Mouse (Mus musculus) right cerebral cortex, postnatal 25 days (tissue): ENCODE data around the gene Marf1.
"Not testable (repeated sequence)": the region's sequence is repeated elsewhere in the genome, so short reads cannot be mapped to it uniquely, and the experiment has no call there.

Experiments used
- DNase-seq: peaks from one replicate; pipeline ENCODE4 v3.0.0; 2022

Marf1 gene

GRCm38 (mm10) chr16:14162988-14163416, at the start of gene Marf1, which contains the start of gene Nde1:
TSS of gene Marf1 (minus strand) at chr16:14163351.
TSS of gene Nde1 (plus strand) at chr16:14163275.
- DNase-seq: peak; percentile 80

DNA sequence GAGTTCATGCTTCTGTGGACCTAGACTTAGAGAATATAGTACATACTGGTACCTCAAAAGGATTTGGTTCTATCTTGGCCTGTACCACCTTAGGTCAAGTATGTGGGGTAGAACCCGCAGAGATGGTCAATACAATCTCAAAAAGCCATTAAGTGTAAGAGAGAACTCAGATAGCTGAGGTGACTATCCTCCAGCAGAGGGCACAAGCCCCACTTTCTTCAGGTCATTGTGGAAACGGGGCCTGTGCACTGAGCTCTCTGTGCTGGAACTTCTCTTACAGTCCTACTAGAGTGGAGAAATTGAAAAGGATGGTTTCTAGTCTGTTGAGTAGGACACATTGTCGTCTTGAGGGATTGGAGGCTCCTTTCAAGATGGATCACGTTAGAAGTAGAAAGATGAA, 35.6 kb upstream of the Marf1 start:
- DNase-seq: no peak

GRCm38 (mm10) chr16:14195427-14195826, 32.3 kb upstream of the Marf1 start:
- peak; percentile 23 for DNase-seq

GRCm38 (mm10) chr16:14194164-14194950, 31.2 kb upstream of the Marf1 start:
- DNase-seq: no peak

- no peak for DNase-seq
Observed at GRCm38 (mm10) chr16:14185516-14185915, 22.4 kb upstream of the Marf1 start.

DNA sequence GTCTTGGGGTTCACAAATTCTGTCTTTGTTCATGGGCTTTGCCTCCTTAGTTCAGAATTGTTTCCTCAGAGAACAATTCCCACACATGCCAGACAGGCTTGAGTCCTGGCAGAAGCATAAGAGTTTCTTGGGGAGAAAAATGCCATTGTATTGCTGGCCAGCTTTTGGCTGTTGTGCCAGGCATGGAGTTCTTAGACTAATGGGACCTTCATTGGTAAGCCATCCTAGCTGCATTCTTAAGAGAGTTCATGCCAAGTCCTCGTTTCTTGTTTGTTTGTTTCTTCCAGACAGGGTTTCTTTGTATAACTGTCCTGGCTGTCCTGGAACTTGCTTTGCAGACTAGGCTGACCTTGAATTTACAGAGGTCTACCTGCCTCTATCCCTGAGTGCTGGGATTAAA, 20.7 kb upstream of the Marf1 start:
- DNase-seq: no peak

DNA sequence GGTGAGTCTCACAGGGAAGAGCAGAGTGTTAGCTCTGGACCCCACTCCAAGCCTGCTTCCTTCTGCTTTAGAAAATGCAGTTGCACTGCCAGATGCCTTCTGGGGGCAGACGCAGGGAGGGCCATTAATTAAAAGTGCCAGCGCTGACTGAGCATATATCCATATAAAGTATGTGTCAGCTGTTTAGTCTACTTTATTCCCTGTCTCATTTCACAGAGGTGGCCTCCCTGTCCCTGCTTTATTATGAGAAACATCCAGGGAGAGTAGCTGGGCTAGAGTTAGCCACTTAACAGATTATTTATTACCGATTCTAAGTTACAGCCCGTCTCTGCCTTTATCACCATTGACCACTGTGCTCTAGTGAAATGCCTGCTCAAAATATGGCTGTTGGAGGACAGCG, 19.2 kb upstream of the Marf1 start:
- DNase-seq: no peak

DNA sequence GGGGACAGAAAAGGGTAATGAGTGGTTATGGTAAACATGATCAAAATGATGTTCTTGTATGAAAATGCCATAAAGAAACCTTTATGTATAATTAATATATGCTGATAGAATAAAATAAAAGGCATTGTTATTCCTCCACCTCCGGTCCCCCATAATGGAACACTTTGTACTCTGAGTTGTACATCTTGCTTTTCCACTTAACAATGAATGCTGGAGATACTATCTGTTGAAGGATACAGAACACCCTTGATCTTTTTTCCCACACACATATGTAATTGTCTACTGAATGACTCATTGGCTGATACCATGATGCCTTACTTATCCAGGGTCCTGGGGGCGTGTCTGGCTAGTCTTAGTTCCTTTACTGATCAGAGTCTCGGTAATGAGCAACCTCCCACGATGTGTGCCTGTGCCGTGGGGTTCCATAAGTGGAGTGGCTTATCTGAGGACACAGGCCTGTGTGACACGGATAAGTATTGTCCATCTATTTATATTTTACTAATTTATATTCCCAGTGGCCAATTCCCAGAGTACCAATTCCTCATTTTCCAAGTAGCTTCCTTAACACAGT, 17.1 kb upstream of the Marf1 start:
- DNase-seq: no peak

DNA sequence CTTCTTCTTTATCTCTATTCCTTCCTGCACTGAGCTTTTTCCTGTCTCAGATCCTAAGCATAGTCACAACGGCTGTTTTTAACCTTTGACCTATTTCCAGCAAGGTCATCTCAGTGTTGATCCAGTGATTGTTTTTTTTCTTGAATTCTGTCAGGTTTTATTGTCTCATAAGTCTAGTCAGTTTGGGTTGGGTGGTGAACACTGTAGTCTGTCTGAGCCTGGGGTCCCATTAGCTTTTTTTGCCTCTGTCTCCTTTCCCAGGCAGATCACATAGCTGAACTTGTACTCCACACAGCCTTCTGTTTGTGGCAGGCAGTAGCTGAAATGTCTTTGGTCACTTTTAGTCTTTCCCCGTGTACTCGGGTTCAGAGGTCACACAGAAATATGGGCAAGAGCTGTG, 14.9 kb upstream of the Marf1 start:
- no peak for DNase-seq

DNA sequence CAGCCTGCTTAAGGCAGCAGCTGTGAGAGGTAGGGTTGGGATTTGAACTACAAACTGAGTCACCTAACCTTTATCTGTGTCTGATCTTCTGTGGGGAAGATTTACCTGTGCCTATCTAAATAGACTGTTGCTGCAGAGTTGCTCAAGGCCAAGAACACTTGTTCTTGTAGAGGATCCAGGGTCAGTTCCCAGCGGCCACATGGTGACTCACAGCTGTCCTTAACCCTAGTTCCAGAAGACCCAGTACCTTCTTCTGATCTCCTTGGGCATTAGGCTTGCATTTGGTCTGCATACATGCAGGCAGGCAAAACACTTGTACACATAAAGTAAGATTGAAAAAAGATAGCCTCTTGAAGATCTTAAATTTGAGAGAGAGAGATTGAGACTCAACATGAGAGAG, 6.6 kb upstream of the Marf1 start:
- no peak for DNase-seq

DNA sequence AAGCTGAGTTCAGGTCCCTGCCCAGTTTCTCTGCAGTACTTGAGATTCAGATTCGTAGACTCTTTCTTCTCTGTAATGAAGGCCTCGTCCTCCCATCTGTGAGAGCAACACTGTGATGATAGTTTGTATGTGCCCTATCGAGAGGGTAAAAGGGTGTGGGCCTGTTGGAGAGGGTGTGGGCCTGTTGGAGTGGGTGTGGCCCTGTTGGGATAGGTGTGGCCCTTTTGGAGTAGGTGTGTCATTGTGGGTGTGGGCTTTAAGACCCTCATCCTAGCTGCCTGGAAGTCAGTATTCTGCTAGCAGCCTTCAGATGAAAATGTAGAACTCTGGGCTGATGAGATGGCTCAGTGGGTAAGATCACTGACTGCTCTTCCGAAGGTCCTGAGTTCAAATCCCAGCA, 3.3 kb upstream of the Marf1 start:
- no peak for DNase-seq

DNA sequence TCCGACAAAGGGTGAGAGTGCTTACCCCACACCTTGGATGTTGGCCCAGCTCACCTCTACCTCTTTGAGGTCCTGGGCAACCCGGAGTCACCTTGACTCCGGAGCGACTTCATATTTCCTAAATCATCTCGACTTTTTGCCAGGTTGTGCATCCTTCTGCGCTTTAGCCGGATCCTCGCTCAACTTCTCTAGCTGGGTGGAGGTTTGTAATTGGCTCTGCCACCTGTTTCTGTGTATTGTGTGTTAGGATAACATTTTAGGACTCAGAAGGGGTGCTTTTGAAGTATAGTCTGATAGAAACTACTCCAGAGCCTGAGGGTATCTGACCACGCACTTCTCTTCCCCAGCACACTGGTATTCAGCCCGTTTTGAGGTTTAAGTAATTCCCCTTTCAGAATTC, 580 bp upstream of the Marf1 start:
- no peak for DNase-seq

GRCm38 (mm10) chr16:14160941-14161340, 2.2 kb downstream of the Marf1 start:
- no peak for DNase-seq

- DNase-seq: peak; percentile 59
Observed at GRCm38 (mm10) chr16:14159746-14160131, 3.4 kb downstream of the Marf1 start.

DNA sequence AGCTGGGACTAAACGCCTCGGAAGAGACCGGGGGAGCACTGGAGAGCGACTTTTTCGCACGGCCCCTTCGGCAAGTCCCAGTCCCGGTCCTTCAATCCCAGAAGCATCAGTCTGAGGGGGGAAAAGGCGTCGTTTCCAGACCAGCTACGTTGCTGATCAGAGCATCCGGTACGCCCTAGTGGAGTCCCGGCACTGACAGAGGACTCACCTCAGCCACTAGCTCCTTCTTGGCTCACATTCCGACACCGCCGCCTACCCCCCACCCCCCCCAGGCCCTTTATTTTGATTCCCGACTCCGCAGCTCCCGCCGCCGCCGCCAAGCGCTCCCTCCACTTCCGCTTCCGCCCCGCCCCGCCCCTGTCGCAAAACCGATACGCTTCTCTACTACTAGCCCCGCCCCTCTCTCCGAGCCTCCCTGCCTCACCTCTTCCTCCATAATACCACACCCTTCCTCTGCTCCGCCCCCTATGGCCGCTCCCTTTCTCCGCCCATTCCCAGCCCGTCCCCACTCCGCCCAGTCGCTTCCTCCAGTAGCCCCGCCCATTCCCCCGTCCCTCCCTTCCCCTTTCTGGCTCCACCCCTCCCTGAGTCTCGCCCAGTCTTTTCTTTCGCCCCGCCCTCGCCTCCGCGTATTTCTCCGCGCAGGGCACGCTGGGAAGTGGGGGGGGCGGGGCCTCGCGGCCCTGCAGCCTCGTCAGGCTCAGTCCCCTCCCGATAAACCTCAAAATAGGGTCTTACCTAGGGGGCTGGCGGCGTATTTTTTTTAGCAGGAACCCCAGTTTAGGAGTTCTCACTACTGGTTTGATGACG, 4.0 kb downstream of the Marf1 start:
- DNase-seq: peak; percentile 97

DNA sequence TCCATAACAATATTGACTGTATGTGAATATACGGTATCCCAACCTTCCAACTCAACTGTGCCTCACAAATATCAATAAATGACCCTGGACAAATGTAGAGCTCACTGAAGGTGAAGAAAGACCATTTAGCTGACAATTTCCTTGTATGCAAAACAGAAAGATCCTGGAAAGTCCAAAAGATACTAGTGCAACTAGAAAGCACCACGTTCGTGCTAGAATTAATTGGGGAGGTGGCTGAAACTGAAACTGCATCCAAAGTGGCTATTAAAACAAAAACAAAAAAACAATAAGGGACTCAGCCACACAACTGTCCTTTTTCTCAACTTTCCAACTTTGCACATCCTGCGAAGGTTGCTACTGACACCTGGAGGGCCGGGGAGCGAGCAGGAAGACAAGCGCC, 4.6 kb downstream of the Marf1 start:
- no peak for DNase-seq

GRCm38 (mm10) chr16:14156312-14156711, 6.8 kb downstream of the Marf1 start:
- no peak for DNase-seq

- not testable (repeated sequence) for DNase-seq
Observed at GRCm38 (mm10) chr16:14155638-14156037, 7.5 kb downstream of the Marf1 start.

GRCm38 (mm10) chr16:14151718-14152117, 11.4 kb downstream of the Marf1 start:
- no peak for DNase-seq

GRCm38 (mm10) chr16:14147712-14148111, 15.4 kb downstream of the Marf1 start:
- no peak for DNase-seq

DNA sequence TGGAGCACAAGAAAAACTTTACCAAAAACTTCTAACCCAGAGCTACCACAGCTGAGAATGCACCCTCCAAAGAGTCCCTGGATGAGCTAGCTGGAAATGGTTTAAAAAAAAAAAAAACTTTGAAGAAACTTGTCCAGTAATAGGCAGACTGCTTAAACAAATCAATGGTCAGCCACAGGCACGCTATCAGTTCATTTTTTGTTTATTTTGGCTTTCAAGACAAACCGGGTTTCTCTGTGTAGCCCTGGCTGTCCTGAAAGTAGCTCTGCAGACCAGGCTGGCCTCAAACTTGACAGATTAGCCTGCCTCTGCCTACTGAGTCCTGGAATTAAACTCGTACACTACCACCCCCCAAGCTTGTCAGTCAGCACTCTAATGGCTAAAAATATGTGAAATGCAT, 19.9 kb downstream of the Marf1 start:
- no peak for DNase-seq

DNA sequence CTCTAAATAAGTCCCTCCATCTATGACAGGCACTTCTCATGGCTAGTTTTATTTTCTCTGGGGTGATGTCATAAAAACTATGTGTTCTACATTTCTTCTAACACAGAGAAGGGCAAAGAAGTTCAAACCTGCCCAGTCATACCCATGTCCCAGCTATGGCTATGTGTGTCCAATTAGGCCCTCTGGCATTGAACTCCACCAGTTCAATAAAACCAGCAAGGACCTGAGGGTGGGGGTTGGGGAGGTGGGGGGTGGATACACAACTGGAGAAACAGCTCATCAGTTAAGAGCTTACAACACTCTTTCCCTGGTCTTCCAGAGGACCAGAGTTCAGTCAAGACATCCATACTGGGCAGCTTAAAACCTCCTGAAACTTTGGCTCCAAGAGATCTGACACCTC, 24.0 kb downstream of the Marf1 start:
- no peak for DNase-seq

DNA sequence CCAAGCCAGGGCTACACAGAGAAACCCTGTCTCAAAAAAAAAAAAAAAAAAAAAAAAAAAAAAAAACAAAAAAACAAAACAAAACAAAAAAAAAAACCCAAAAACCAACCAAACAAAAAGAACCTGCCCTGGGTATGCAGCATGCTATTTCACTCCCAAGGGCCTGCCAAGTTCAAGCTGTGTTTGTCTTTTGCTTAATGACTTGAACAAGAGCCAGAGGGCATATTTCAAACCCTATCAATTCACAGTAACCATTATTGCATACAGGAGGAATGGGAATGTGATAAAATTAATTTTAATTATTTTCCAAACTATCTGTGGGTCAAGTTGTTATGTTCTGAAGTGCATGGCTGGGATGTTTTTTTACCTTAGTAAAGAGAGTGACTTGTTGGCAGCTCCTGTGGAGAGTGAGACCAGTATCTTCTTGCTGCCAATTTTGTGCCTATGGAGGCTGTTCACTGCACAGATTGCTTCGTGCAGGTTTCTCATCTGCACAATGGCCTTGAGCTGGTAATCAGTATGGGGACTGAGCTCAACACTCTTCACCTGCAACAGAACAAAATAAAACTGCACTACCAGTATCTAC, 25.1 kb downstream of the Marf1 start:
- DNase-seq: no peak
